Mouse (Mus musculus) forebrain, embryonic 11.5 days (tissue): ENCODE measurements around the gene Uap1l1. TPM values are rescaled to one million over a fixed set of nuclear protein-coding genes. Genes with fewer than 3 reads are reported as not detected.

ENCODE experiments used
- ATAC-seq: fragments of 200-750 bp; cut with Nextera tagmentation; replicated peaks from 2 replicates; pipeline ENCODE4 v1.8.0; 2017; ENCODE audit warnings: moderate TSS enrichment; ENCODE audit not compliant: low FRiP score
- DNase-seq: peaks from one replicate; pipeline ENCODE4 v3.0.0-alpha.2; 2017; ENCODE audit warnings: low spot score
- H3K27ac ChIP-seq: fragments of 300-500 bp; sonication (generic); 2 replicates; pipeline ENCODE4 v1.5.1; 2014; ENCODE audit warnings: low read depth, low read length
- H3K27me3 ChIP-seq: fragments of 300-500 bp; sonication (generic); 2 replicates; pipeline ENCODE4 v1.6.1; 2014; ENCODE audit warnings: mild to moderate bottlenecking, low read length, mixed read lengths; ENCODE audit not compliant: control insufficient read depth, insufficient read depth
- H3K36me3 ChIP-seq: fragments of 300-500 bp; sonication (generic); 2 replicates; pipeline ENCODE4 v1.6.1; 2014; ENCODE audit warnings: mild to moderate bottlenecking, low read length, moderate library complexity, mixed read lengths; ENCODE audit not compliant: control insufficient read depth, insufficient read depth
- H3K4me1 ChIP-seq: fragments of 300-500 bp; sonication (generic); replicated peaks from 2 replicates; pipeline ENCODE4 v1.6.1; 2014; ENCODE audit warnings: low read length, mixed read lengths; ENCODE audit not compliant: control insufficient read depth, insufficient read depth
- H3K4me2 ChIP-seq: fragments of 300-500 bp; sonication (generic); 2 replicates; pipeline ENCODE4 v1.6.1; 2014; ENCODE audit warnings: low read depth, mild to moderate bottlenecking, low read length, moderate library complexity, mixed read lengths; ENCODE audit not compliant: severe bottlenecking
- H3K4me3 ChIP-seq: fragments of 300-500 bp; sonication (generic); 2 replicates; pipeline ENCODE4 v1.5.1; 2014; ENCODE audit warnings: low read depth, low read length
- H3K9ac ChIP-seq: fragments of 300-500 bp; sonication (generic); 2 replicates; pipeline ENCODE4 v1.6.1; 2014; ENCODE audit warnings: low read length
- H3K9me3 ChIP-seq: fragments of 300-500 bp; sonication (generic); 2 replicates; pipeline ENCODE4 v1.6.1; 2016; ENCODE audit warnings: low read length, mixed read lengths; ENCODE audit not compliant: control insufficient read depth
- WGBS: fragments of 180-500 bp; shearing (Covaris S2); extraction: QIAGEN DNeasy Blood & Tissue Kit; methylation state at CpG from one replicate; pipeline ENCODE4 v1.1.7; 2014; 5-methylcytosine and 5-hydroxymethylcytosine counted together
- polyA plus RNA-seq: library from polyadenylated mRNA; unstranded; fragments of >200 nt; fragmentation: Nextera tagmentation; extraction: Ambion mirVana; gene quantifications from 2 replicates; pipeline ENCODE4 v1.2.1, GENCODE M21; 2014

The Uap1l1 gene
- polyA plus RNA-seq, 1 experiment from 2014 or later: 3.1 TPM

- H3K9me3 ChIP-seq: no peaks in the 10 kb centered on the region
- DNase-seq: no peak
- ATAC-seq: 0 out of 2 replicates have a peak, but pooled peaks have one; percentile 7
- no peak overlapping the region for H3K27ac ChIP-seq
- peak overlapping the region; percentile 57 for H3K4me2 ChIP-seq
- H3K4me1 ChIP-seq: peaks cover 3% of the 10 kb centered on the region; the same call in 1 of the 2 replicates
- no peak overlapping the region; the same call in 1 of the 2 replicates for H3K9ac ChIP-seq
- H3K27me3 ChIP-seq: peaks cover 23% of the 10 kb centered on the region
- no peaks in the 10 kb centered on the region for H3K36me3 ChIP-seq
- H3K4me3 ChIP-seq: peak overlapping the region; percentile 28
- 8% methylated on average over 31 of the region's 31 CpGs for WGBS
These were observed 47.1 kb downstream of the Uap1l1 start for GRCm38 (mm10) chr2:25318119-25318966.

DNA sequence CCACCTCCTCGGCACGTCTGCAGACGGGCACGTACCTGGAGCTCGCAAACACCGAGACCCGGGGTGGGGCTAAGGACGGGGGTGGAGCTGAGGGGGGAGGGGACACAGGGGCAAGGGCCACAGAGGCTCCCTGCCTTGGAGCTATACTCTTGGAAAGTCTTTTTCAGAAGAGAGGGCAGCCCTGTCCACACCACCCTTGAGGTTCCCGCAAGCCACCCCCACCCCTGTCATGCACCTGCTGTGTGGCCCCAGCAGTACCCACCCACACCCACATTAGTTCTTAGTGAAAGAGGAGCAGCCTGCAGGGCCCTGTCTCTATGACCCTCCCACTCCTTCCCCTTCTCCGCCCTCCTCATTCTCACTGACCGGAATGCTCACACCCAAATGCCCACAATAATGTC, 54.0 kb downstream of the Uap1l1 start:
- 5% methylated on average over 11 of the region's 11 CpGs for WGBS
- no peak overlapping the region for H3K4me3 ChIP-seq

DNA sequence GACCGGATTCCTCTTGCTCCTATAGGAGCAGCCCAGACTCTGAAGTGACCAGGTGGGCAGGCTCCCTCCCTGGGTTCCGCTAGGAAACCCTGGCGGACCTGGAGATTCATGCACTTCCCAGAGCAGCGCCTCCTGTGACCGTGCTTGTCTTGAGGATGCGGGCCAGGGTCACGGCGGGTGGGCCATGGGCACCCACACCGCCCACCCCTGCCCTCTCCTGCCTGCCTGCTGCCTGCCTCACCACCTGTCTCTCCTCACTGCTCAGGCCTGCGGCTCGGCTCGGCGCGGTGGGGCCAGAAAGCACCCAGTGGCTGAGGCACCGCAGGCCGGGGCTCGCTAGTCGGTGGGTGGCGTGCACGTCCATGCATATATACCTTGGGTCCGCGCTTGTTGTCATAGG, 54.5 kb downstream of the Uap1l1 start:
- no peak overlapping the region for H3K9ac ChIP-seq
- DNase-seq (no peak), ATAC-seq (no peak)
- H3K4me3 ChIP-seq: no peak overlapping the region
- under 1% methylated on average over 22 of the region's 22 CpGs for WGBS
- H3K27me3 ChIP-seq: peaks cover 34% of the 10 kb centered on the region
- H3K36me3 ChIP-seq: no peaks in the 10 kb centered on the region
- H3K27ac ChIP-seq: no peak overlapping the region
- H3K4me1 ChIP-seq: no peaks in the 10 kb centered on the region
- no peak overlapping the region for H3K4me2 ChIP-seq
- no peaks in the 10 kb centered on the region for H3K9me3 ChIP-seq

More for the DNA sequence above, 54.0 kb downstream of the Uap1l1 start:
- no peaks in the 10 kb centered on the region for H3K4me1 ChIP-seq
- ATAC-seq: no peak
- H3K9me3 ChIP-seq: no peaks in the 10 kb centered on the region
- no peaks in the 10 kb centered on the region for H3K36me3 ChIP-seq
- no peak overlapping the region for H3K4me2 ChIP-seq
- no peak for DNase-seq
- H3K9ac ChIP-seq: no peak overlapping the region
- H3K27me3 ChIP-seq: peaks cover 33% of the 10 kb centered on the region
- H3K27ac ChIP-seq: no peak overlapping the region

DNA sequence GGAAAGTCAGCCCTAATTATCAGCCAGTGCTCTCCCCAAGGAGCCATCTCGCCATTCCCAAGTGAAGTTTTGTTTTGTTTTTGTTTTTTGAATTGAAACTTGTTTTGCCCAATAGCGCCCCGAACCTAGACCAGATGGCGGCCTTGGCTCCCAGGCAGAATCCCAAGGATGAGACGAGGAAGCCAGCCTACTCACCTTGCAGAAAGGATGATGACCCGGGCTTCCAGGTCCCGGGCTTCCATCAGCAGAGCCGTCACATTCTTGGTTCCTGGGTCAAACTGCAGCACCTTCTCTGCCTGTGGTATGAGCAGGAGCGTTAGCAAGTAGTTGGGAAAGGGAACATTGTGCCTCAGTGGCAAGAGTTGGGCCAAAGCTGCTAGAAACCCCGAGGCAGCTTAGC, 55.3 kb downstream of the Uap1l1 start:
- Histone ChIP-seq H3K27me3 (peaks cover 41% of the 10 kb centered on the region), H3K9me3 (no peaks in the 10 kb centered on the region)
- no peak for ATAC-seq

More for the DNA sequence above, 55.3 kb downstream of the Uap1l1 start:
- no peak overlapping the region for H3K9ac ChIP-seq
- no peaks in the 10 kb centered on the region; the same call in 1 of the 2 replicates for H3K4me1 ChIP-seq
- WGBS: 47% methylated on average over 10 of the region's 10 CpGs
- no peaks in the 10 kb centered on the region for H3K36me3 ChIP-seq
- H3K4me3 ChIP-seq: no peak overlapping the region
- no peak for DNase-seq
- H3K4me2 ChIP-seq: no peak overlapping the region
- H3K27ac ChIP-seq: no peak overlapping the region

Other genes with a start within 250 kb of the Uap1l1 start
- 63.6 and 72.1 TPM in 2 replicates for gene Nrarp, start 184.9 kb downstream of the Uap1l1 start, polyA plus RNA-seq
- gene Tor4a, start 168.8 kb downstream of the Uap1l1 start, polyA plus RNA-seq: 1.3 and 1.5 TPM in 2 replicates
- gene Nelfb, start 154.2 kb downstream of the Uap1l1 start, polyA plus RNA-seq: 110 TPM in 2 replicates
- not detected in 2 replicates for gene Stpg3, start 151.0 kb downstream of the Uap1l1 start, polyA plus RNA-seq
- gene Fam166a, start 146.9 kb downstream of the Uap1l1 start, polyA plus RNA-seq: 0.88 and 1.3 TPM in 2 replicates
- 615 and 680 TPM in 2 replicates for gene Tubb4b, start 141.0 kb downstream of the Uap1l1 start, polyA plus RNA-seq
- gene Slc34a3, start 131.3 kb downstream of the Uap1l1 start, polyA plus RNA-seq: not detected in 2 replicates
- not detected in 2 replicates for gene Rnf224, start 128.9 kb downstream of the Uap1l1 start, polyA plus RNA-seq
- gene Rnf208, start 123.4 kb downstream of the Uap1l1 start, polyA plus RNA-seq: 33.0 and 37.6 TPM in 2 replicates
- not detected in 2 replicates for gene Cysrt1, start 123.2 kb downstream of the Uap1l1 start, polyA plus RNA-seq
- gene AL732309.1, start 118.8 kb downstream of the Uap1l1 start, polyA plus RNA-seq: 5.1 and 5.8 TPM in 2 replicates
- gene Tmem203, start 110.2 kb downstream of the Uap1l1 start, polyA plus RNA-seq: 13.6 and 15.8 TPM in 2 replicates
- gene Tprn, start 103.1 kb downstream of the Uap1l1 start, polyA plus RNA-seq: 4.6 and 7.3 TPM in 2 replicates
- gene Ssna1, start 93.2 kb downstream of the Uap1l1 start, polyA plus RNA-seq: 222 and 238 TPM in 2 replicates
- 116 and 126 TPM in 2 replicates for gene Anapc2, start 93.2 kb downstream of the Uap1l1 start, polyA plus RNA-seq
- not detected in 2 replicates for gene Tmem210, start 77.5 kb downstream of the Uap1l1 start, polyA plus RNA-seq
- not detected in 2 replicates for gene Lrrc26, start 75.8 kb downstream of the Uap1l1 start, polyA plus RNA-seq
- 1.7 and 2.1 TPM in 2 replicates for gene Grin1, start 46.5 kb downstream of the Uap1l1 start, polyA plus RNA-seq
- gene Man1b1, start 33.3 kb downstream of the Uap1l1 start, polyA plus RNA-seq: 75.7 and 77.8 TPM in 2 replicates
- gene Dpp7, start 9.3 kb downstream of the Uap1l1 start, polyA plus RNA-seq: 20.1 and 20.5 TPM in 2 replicates
- 79.0 and 85.0 TPM in 2 replicates for gene Sapcd2, start 6.6 kb upstream of the Uap1l1 start, polyA plus RNA-seq
- 0.23 TPM in 1 of 2 replicates, not detected in the other for gene Entpd2, start 30.2 kb upstream of the Uap1l1 start, polyA plus RNA-seq
- 120 and 128 TPM in 2 replicates for gene Npdc1, start 33.7 kb upstream of the Uap1l1 start, polyA plus RNA-seq
- not detected in 2 replicates for gene Fut7, start 57.6 kb upstream of the Uap1l1 start, polyA plus RNA-seq
- gene Abca2, start 63.0 kb upstream of the Uap1l1 start, polyA plus RNA-seq: 9.9 and 10.2 TPM in 2 replicates
- gene Clic3, start 91.2 kb upstream of the Uap1l1 start, polyA plus RNA-seq: 0.61 and 0.77 TPM in 2 replicates
- 22.9 and 24.2 TPM in 2 replicates for gene Paxx, start 95.4 kb upstream of the Uap1l1 start, polyA plus RNA-seq
- gene Ptgds, start 104.4 kb upstream of the Uap1l1 start, polyA plus RNA-seq: 0.69 and 0.73 TPM in 2 replicates
- not detected in 2 replicates for gene Lcn12, start 128.2 kb upstream of the Uap1l1 start, polyA plus RNA-seq
- 96.1 and 102 TPM in 2 replicates for gene Fbxw5, start 135.1 kb upstream of the Uap1l1 start, polyA plus RNA-seq
- 5.5 and 5.9 TPM in 2 replicates for gene C8g, start 136.0 kb upstream of the Uap1l1 start, polyA plus RNA-seq
- gene Traf2, start 181.3 kb upstream of the Uap1l1 start, polyA plus RNA-seq: 37.2 and 40.1 TPM in 2 replicates
- gene Edf1, start 192.2 kb upstream of the Uap1l1 start, polyA plus RNA-seq: 353 and 371 TPM in 2 replicates
- gene Mamdc4, start 209.2 kb upstream of the Uap1l1 start, polyA plus RNA-seq: 1.3 and 5.0 TPM in 2 replicates
- gene Phpt1, start 209.5 kb upstream of the Uap1l1 start, polyA plus RNA-seq: 144 and 164 TPM in 2 replicates
- 0.28 and 0.69 TPM in 2 replicates for gene Ajm1, start 216.1 kb upstream of the Uap1l1 start, polyA plus RNA-seq
- gene Rabl6, start 242.8 kb upstream of the Uap1l1 start, polyA plus RNA-seq: 77.1 and 81.5 TPM in 2 replicates